In the genomic region with DNA sequence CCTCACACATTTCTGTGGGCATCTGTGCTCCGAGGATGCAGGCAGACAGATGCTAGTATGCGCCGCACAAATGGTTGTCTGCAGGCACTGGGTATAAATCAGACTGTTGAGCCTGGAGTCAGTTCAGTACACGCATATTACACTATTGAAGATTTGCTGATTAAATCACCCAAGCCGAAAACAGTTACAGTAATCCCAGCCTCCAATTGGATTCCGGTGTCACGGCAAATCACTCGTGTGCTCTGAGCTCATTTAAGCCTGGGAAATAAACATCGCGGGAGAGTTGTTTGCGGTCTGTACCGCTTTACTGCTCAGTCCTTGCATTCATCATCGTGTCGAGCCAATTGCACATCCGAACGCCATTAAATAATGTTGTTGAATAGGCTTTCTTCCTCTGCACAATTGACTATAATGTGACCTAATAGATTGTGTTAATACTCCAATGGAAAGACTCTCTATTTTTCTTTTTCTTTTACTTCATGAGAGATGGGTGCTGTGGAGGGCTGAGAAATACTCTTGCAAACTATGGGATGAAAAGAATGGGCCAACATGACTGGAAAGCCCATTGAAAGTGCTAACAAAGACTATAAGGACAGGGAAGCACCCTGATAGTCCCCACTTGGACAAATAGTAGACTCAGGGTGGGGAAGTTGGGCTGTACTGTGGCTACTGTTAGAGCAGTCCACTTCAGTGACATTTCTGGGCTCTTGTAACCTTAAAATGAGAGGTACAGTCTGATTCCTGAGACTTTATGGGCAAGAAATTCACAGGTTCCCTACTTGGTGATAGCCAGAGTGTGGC, we compare ENCODE assay signal across 12 mouse cellular contexts. TPM values are rescaled to one million over a fixed set of nuclear protein-coding genes. Genes with fewer than 3 reads are reported as not detected.
DNase-seq lines count a peak whose midpoint lies in the region; ATAC-seq and TF ChIP-seq lines count a peak whose summit lies in the region.
"Had no signal": no experiment of that assay in that cellular context is flagged by ENCODE, and none has a peak within 500 bp of the region (broad histone marks: within the 10 kb centered on the region; RNA-seq: fewer than 3 reads in every experiment).

No protein-coding gene starts in this region.

- no peak overlapping the region for H3K27ac ChIP-seq in forebrain, embryonic 14.5 days (ENCODE audit: low read depth, low read length)
- peak overlapping the region; percentile 47; the same call in 1 of the 2 replicates for H3K27ac ChIP-seq in hindbrain, embryonic 15.5 days (replicated peaks)
- H3K27ac ChIP-seq in neural tube, embryonic 14.5 days (ENCODE audit: low read depth, low read length), result peak overlapping the region; percentile 66; the same call in 1 of the 2 replicates
- H3K27ac ChIP-seq in cerebellum, adult 2 months (ENCODE audit: insufficient read depth, low read length), result no peak overlapping the region

- peaks cover 4% of the 10 kb centered on the region; the same call in 1 of the 2 replicates for H3K4me1 ChIP-seq in forebrain, embryonic 14.5 days (ENCODE audit: control insufficient read depth, insufficient read depth, low read length)
- H3K4me1 ChIP-seq in hindbrain, embryonic 15.5 days (replicated peaks), result no peaks in the 10 kb centered on the region; the same call in 1 of the 2 replicates
- H3K4me1 ChIP-seq in neural tube, embryonic 14.5 days (ENCODE audit: control insufficient read depth, insufficient read depth, low read length), result 0 out of 2 replicates have a peak, but pooled peaks cover 5% of the 10 kb centered on the region
- H3K4me1 ChIP-seq in cerebellum, adult 2 months (ENCODE audit: control insufficient read depth, insufficient read depth, low read length), result no peaks in the 10 kb centered on the region

- H3K9ac ChIP-seq in forebrain, embryonic 14.5 days (ENCODE audit: low read length), result peak overlapping the region; percentile 17; the same call in 1 of the 2 replicates
- H3K9ac ChIP-seq in hindbrain, embryonic 15.5 days, result no peak overlapping the region
- no peak overlapping the region for H3K9ac ChIP-seq in neural tube, embryonic 14.5 days (replicated peaks; ENCODE audit: low read depth, low read length)

- peak; percentile 10 for DNase-seq in layer of hippocampus, adult 9-11 months
- no peak for DNase-seq in layer of hippocampus, adult 11-12 months (ENCODE audit: low spot score)
- peak; percentile 72 for DNase-seq in forebrain, embryonic 14.5 days (ENCODE audit: low spot score)
- DNase-seq in cerebellum, adult 2 months, result no peak
- DNase-seq in left cerebral cortex, postnatal 36 days (ENCODE audit: low spot score in 2 of 2), result no peak
- DNase-seq: adrenal gland, adult 2 months; cerebellum, adult 9-10 months; kidney, adult 2 months; thymus, adult 18-20 months had no signal

- H3K4me2 ChIP-seq in forebrain, embryonic 14.5 days (ENCODE audit: low read length), result peak overlapping the region; percentile 32
- peak overlapping the region; percentile 44 for H3K4me2 ChIP-seq in hindbrain, embryonic 15.5 days
- peak overlapping the region; percentile 31 for H3K4me2 ChIP-seq in neural tube, embryonic 14.5 days (ENCODE audit: low read depth, low read length)

- no peaks in the 10 kb centered on the region for H3K9me3 ChIP-seq in forebrain, embryonic 14.5 days (replicated peaks; ENCODE audit: control insufficient read depth, low read length)
- H3K9me3 ChIP-seq in hindbrain, embryonic 15.5 days, result no peaks in the 10 kb centered on the region
- no peaks in the 10 kb centered on the region for H3K9me3 ChIP-seq in neural tube, embryonic 14.5 days (ENCODE audit: control insufficient read depth, low read length)

- peak; percentile 88 for ATAC-seq in forebrain, embryonic 14.5 days
- peak; percentile 66; the same call in 1 of the 2 replicates for ATAC-seq in hindbrain, embryonic 15.5 days (ENCODE audit: low FRiP score, low read depth)
- peak; percentile 94 for ATAC-seq in neural tube, embryonic 14.5 days (ENCODE audit: low read depth)

- 18% methylated on average over 16 of the region's 16 CpGs for WGBS in forebrain, embryonic 14.5 days
- WGBS in hindbrain, embryonic 15.5 days, result 36% methylated on average over 16 of the region's 16 CpGs
- WGBS in neural tube, embryonic 14.5 days, result 19% methylated on average over 16 of the region's 16 CpGs
- 78% methylated on average over 16 of the region's 16 CpGs for WGBS in cerebellum, adult 2 months

- TF ChIP-seq CTCF in cerebellum, adult 2 months (IDR thresholded peaks at IDR 0.05; ENCODE audit: borderline replicate concordance, insufficient read depth, low read depth, low read length), result no peak

- no peaks in the 10 kb centered on the region for H3K36me3 ChIP-seq in forebrain, embryonic 14.5 days (ENCODE audit: control insufficient read depth, insufficient read depth, low read length)
- H3K36me3 ChIP-seq in hindbrain, embryonic 15.5 days, result no peaks in the 10 kb centered on the region
- H3K36me3 ChIP-seq in neural tube, embryonic 14.5 days (ENCODE audit: control insufficient read depth, insufficient read depth, low read length), result no peaks in the 10 kb centered on the region

- H3K27me3 ChIP-seq in forebrain, embryonic 14.5 days (replicated peaks; ENCODE audit: control insufficient read depth, insufficient read depth, low read length), result no peaks in the 10 kb centered on the region
- H3K27me3 ChIP-seq in hindbrain, embryonic 15.5 days, result no peaks in the 10 kb centered on the region
- H3K27me3 ChIP-seq in neural tube, embryonic 14.5 days (ENCODE audit: control insufficient read depth, insufficient read depth, low read length), result no peaks in the 10 kb centered on the region
- H3K27me3 ChIP-seq in cerebellum, adult 2 months (ENCODE audit: control insufficient read depth, insufficient read depth, low read length), result no peaks in the 10 kb centered on the region

- intact Hi-C loops in left cerebral cortex, postnatal 36 days (cut with DNase I), result no loop called here

- no peak overlapping the region for H3K4me3 ChIP-seq in forebrain, embryonic 14.5 days (ENCODE audit: low read depth, low read length)
- H3K4me3 ChIP-seq in hindbrain, embryonic 15.5 days, result no peak overlapping the region
- H3K4me3 ChIP-seq in neural tube, embryonic 14.5 days (ENCODE audit: low read depth, low read length), result no peak overlapping the region
- H3K4me3 ChIP-seq in cerebellum, adult 2 months (replicated peaks; ENCODE audit: insufficient read depth, low read depth, low read length), result no peak overlapping the region

- TF ChIP-seq POLR2A in cerebellum, adult 2 months (IDR thresholded peaks at IDR 0.05; ENCODE audit: borderline replicate concordance, insufficient read depth, low read length), result no peak

RNA-seq across cellular contexts. Expression of a gene that starts 21.7 kb away (rescaled TPM):
- polyA plus RNA-seq in forebrain, embryonic 14.5 days (2014; fragmentation: Nextera tagmentation; extraction: Ambion mirVana), result 948 and 1,039 TPM in 2 replicates
- 278 and 318 TPM in 2 replicates for polyA plus RNA-seq in hindbrain, embryonic 15.5 days (2015; fragmentation: Nextera tagmentation; extraction: Ambion mirVana)
- polyA plus RNA-seq in neural tube, embryonic 14.5 days (2014; fragmentation: Nextera tagmentation; extraction: Ambion mirVana), result 323 and 410 TPM in 2 replicates
- polyA plus RNA-seq in cerebellum, adult 2 months (2012; rRNA removed), result 1.5 and 2.0 TPM in 2 replicates
- total RNA-seq in left cerebral cortex, postnatal 36 days (2021), result 10 to 100 TPM; 11.0 to 19.4 TPM
- total RNA-seq: hematopoietic stem cell, adult 5-6 weeks had no signal

Comparison
In these comparisons a context has a peak if more than half of its experiments do, and no peak if none do; other contexts are left out.
1. DNase-seq: peak in layer of hippocampus, adult 9-11 months (single experiment) and forebrain, embryonic 14.5 days (single experiment); none in layer of hippocampus, adult 11-12 months (single experiment), cerebellum, adult 2 months (0 of 2) and left cerebral cortex, postnatal 36 days (0 of 2).
2. H3K27ac ChIP-seq: peak in hindbrain, embryonic 15.5 days (single experiment) and neural tube, embryonic 14.5 days (single experiment); none in forebrain, embryonic 14.5 days (single experiment) and cerebellum, adult 2 months (single experiment).
3. RNA of a gene that starts 21.7 kb away (polyA plus RNA-seq): 948 to 1,039 TPM in forebrain, embryonic 14.5 days, 323 to 410 TPM in neural tube, embryonic 14.5 days and 278 to 318 TPM in hindbrain, embryonic 15.5 days; 1.5 to 2.0 TPM in cerebellum, adult 2 months; every median in the first group is over 10 times any median in the second.
4. Peak in every context shown above with its lines, with median percentiles within 50 percentile points of each other: ATAC-seq and H3K4me2 ChIP-seq.